Mouse (Mus musculus) thymus, adult 2 months (tissue): Measurements from ENCODE around the gene Grb14.

ENCODE experiments used
- CTCF ChIP-seq: fragments of 200-500 bp; IDR thresholded peaks from 2 replicates; pipeline ENCODE4 v1.5.1; 2012; ENCODE audit warnings: mild to moderate bottlenecking, control low read depth, low read length, moderate library complexity, borderline replicate concordance; ENCODE audit not compliant: control insufficient read depth, poor library complexity, insufficient read depth; ENCODE audit errors: extremely low read depth
- POLR2A ChIP-seq: fragments of 200-500 bp; IDR thresholded peaks from 2 replicates; pipeline ENCODE4 v1.6.1; 2012; ENCODE audit warnings: mild to moderate bottlenecking, low read length, control low read depth, moderate library complexity; ENCODE audit not compliant: control insufficient read depth, poor library complexity, insufficient read depth; ENCODE audit errors: extremely low read depth

- TF ChIP-seq CTCF (no peak), POLR2A (no peak)
These were observed 126.9 kb downstream of the Grb14 start for GRCm38 (mm10) chr2:64897844-64898243.
